Mouse (Mus musculus) embryonic facial prominence, embryonic 14.5 days (tissue): ENCODE measurements around the gene Cdip1. TPM values are rescaled to one million over a fixed set of nuclear protein-coding genes. Genes with fewer than 3 reads are reported as not detected.
"Not testable (repeated sequence)": the region's sequence is repeated elsewhere in the genome, so short reads cannot be mapped to it uniquely, and the experiment has no call there.

Experiments used
- ATAC-seq: fragments of 200-750 bp; cut with Nextera tagmentation; 2 replicates; pipeline ENCODE4 v1.8.0; 2017; ENCODE audit warnings: low read depth, moderate number of reproducible peaks, moderate TSS enrichment
- DNase-seq: peaks from one replicate; pipeline ENCODE4 v3.0.0-alpha.2; 2015; ENCODE audit warnings: low spot score
- H3K27ac ChIP-seq: fragments of 300-500 bp; sonication (generic); replicated peaks from 2 replicates; pipeline ENCODE4 v1.5.1; 2014; ENCODE audit warnings: low read depth, mild to moderate bottlenecking, low read length, moderate library complexity
- H3K27me3 ChIP-seq: fragments of 300-500 bp; sonication (generic); replicated peaks from 2 replicates; pipeline ENCODE4 v1.6.1; 2014; ENCODE audit warnings: low read length; ENCODE audit not compliant: control insufficient read depth, insufficient read depth
- H3K36me3 ChIP-seq: fragments of 300-500 bp; sonication (generic); 2 replicates; pipeline ENCODE4 v1.6.1; 2014; ENCODE audit warnings: low read length, mixed read lengths; ENCODE audit not compliant: control insufficient read depth, insufficient read depth
- H3K4me1 ChIP-seq: fragments of 300-500 bp; sonication (generic); 2 replicates; pipeline ENCODE4 v1.6.1; 2014; ENCODE audit warnings: antibody characterized with exemption, low read length; ENCODE audit not compliant: control insufficient read depth, insufficient read depth
- H3K4me2 ChIP-seq: fragments of 300-500 bp; sonication (generic); 2 replicates; pipeline ENCODE4 v1.6.1; 2014; ENCODE audit warnings: low read depth, mild to moderate bottlenecking, low read length, moderate library complexity, mixed read lengths
- H3K4me3 ChIP-seq: fragments of 300-500 bp; sonication (generic); 2 replicates; pipeline ENCODE4 v1.5.1; 2014; ENCODE audit warnings: low read depth, mild to moderate bottlenecking, low read length
- H3K9ac ChIP-seq: fragments of 300-500 bp; sonication (generic); 2 replicates; pipeline ENCODE4 v1.6.1; 2014; ENCODE audit warnings: low read depth, mild to moderate bottlenecking, low read length, moderate library complexity, mixed read lengths
- H3K9me3 ChIP-seq: fragments of 300-500 bp; sonication (generic); 2 replicates; pipeline ENCODE4 v1.6.1; 2016; ENCODE audit warnings: low read length; ENCODE audit not compliant: control insufficient read depth
- WGBS: fragments of 180-500 bp; shearing (Covaris S2); extraction: QIAGEN DNeasy Blood & Tissue Kit; methylation state at CpG from one replicate; pipeline ENCODE4 v1.1.7; 2014; 5-methylcytosine and 5-hydroxymethylcytosine counted together
- polyA plus RNA-seq: library from polyadenylated mRNA; unstranded; fragments of >200 nt; fragmentation: Nextera tagmentation; extraction: Ambion mirVana; gene quantifications from 2 replicates; pipeline ENCODE4 v1.2.1, GENCODE M21; 2014

Cdip1 gene
- polyA plus RNA-seq, 1 experiment from 2014 or later = 86.7 TPM

DNA sequence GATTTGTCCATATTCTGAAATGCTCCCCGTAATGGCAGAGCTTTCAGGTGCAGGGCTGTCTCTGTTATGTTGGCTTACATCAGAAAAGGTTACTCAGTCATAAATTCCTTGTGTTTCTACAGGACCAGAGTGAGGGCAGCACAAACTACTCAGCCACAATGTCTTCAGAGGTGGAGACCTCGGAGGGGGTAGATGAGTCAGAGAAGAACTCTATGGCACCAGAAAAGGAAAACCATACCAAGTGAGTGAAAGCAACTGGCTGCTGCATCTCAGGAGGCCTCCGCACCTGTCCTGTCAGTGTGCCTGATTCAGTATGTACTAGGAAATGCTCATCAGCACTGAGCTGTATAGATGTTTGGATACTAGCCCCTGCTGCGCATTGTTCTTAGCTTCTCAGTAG is 27.7 kb downstream of the Cdip1 start:
- Histone ChIP-seq H3K27ac (no peak overlapping the region), H3K4me1 (no peaks in the 10 kb centered on the region), H3K9ac (no peak overlapping the region), H3K36me3 (peaks cover 44% of the 10 kb centered on the region), H3K4me2 (no peak overlapping the region), H3K27me3 (no peaks in the 10 kb centered on the region), H3K4me3 (no peak overlapping the region), H3K9me3 (no peaks in the 10 kb centered on the region)
- no peak for DNase-seq
- no peak for ATAC-seq
- WGBS = 94% methylated on average over 4 of the region's 4 CpGs

GRCm38 (mm10) chr16:4756660-4757335 is 33.3 kb downstream of the Cdip1 start:
- not testable (repeated sequence) for H3K9me3 ChIP-seq, DNase-seq, H3K36me3 ChIP-seq, H3K4me1 ChIP-seq, H3K27me3 ChIP-seq
- Histone ChIP-seq H3K9ac (peak overlapping the region; percentile 58; the same call in 1 of the 2 replicates), H3K4me2 (peak overlapping the region; percentile 41), H3K27ac (peak overlapping the region; percentile 78), H3K4me3 (peak overlapping the region; percentile 44)
- ATAC-seq = peak; percentile 80
- 12% methylated on average over 18 of the region's 42 CpGs for WGBS

DNA sequence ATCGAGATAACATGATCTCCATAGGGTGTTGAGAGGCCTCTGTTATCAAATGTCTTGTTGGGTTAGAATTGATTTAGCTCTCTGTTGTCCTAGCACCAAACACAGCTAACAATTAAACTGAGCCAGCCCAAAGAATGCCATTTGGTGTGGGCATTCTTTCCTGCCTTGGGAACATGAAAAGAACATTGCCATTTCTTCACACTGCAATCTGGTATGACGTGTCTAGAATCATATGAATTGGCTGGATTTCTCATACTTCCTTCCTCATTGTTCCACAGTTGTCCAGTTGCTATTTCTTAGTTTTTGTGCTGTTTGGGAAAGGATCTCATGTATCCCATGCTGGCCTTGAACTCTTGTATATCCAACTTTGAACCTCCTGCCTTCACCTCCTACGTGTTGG is 36.0 kb downstream of the Cdip1 start:
- Histone ChIP-seq H3K9ac (no peak overlapping the region), H3K4me2 (no peak overlapping the region), H3K36me3 (peaks cover 6% of the 10 kb centered on the region; the same call in 1 of the 2 replicates), H3K27ac (no peak overlapping the region), H3K4me3 (no peak overlapping the region), H3K27me3 (no peaks in the 10 kb centered on the region), H3K4me1 (0 out of 2 replicates have a peak, but pooled peaks cover 3% of the 10 kb centered on the region), H3K9me3 (no peaks in the 10 kb centered on the region)
- ATAC-seq (no peak), DNase-seq (no peak)
- 82% methylated on average over 3 of the region's 3 CpGs for WGBS

DNA sequence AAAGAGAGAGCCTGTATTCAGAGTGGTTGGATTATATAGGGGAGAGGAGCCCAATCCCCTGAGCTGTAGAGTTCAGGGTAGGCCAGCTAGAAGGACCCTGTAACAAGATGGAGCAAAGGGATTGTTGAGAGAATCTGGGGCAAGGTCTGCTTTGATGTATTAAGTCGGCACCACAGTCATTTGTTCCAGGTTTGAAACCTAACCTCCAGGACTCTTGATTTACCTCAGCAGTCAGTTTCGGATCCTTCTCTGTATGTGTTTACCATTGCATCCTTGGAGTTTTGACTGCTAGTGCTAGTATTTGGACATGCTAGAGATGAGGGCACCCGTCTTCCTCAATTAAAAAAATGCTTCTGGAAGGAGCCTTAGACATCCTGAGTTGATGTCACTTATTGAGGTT is 37.9 kb downstream of the Cdip1 start:
- DNase-seq (no peak), ATAC-seq (no peak)
- Histone ChIP-seq H3K36me3 (peaks cover 6% of the 10 kb centered on the region; the same call in 1 of the 2 replicates), H3K4me2 (no peak overlapping the region), H3K4me1 (0 out of 2 replicates have a peak, but pooled peaks cover 3% of the 10 kb centered on the region), H3K4me3 (no peak overlapping the region), H3K9ac (no peak overlapping the region), H3K27me3 (no peaks in the 10 kb centered on the region), H3K27ac (no peak overlapping the region), H3K9me3 (no peaks in the 10 kb centered on the region)
- WGBS = 88% methylated on average over 3 of the region's 3 CpGs

DNA sequence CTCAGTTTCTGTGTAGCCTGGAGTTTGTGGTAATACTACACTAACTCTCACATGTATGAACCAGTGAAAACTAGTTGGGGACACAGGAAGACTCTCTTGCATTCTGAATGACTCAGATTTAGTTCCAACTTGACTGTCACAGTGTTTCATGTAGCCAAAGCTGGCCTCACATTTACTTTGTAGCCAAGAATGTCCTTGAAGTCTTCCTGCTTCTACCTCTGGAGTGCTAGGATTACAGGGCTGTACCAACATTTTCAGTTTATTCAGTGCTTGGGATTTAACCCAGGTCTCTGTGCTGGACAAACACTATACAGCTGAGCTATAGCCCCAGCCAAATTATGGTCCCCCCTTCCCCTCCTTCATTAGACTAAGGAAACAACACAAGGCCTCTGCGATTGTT is 47.9 kb downstream of the Cdip1 start:
- H3K4me1 ChIP-seq = no peaks in the 10 kb centered on the region
- no peak overlapping the region for H3K27ac ChIP-seq
- H3K36me3 ChIP-seq = 0 out of 2 replicates have a peak, but pooled peaks cover 7% of the 10 kb centered on the region
- H3K4me2 ChIP-seq = no peak overlapping the region
- 94% methylated on average over 1 of the region's 1 CpGs for WGBS
- no peak overlapping the region for H3K9ac ChIP-seq
- no peaks in the 10 kb centered on the region for H3K27me3 ChIP-seq
- DNase-seq = no peak
- no peaks in the 10 kb centered on the region for H3K9me3 ChIP-seq
- H3K4me3 ChIP-seq = no peak overlapping the region
- no peak for ATAC-seq

DNA sequence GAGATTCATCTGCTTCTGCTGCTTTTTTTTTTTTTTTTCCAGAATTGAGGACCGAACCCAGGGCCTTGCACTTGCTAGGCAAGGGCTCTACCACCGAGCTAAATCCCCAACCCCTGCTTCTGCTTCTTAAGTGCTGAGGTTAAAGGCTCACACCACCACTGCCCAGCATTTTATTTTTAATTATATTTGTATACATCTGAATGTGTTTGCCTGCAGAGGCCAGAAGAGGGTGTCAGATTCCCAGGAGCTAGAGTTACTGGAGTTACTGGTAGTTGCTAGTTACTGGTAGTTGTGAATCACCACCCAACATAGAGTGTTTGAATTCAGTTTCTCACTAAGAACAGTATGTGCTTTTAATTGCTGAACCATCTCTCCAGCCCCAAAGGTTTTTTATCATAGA is 50.1 kb downstream of the Cdip1 start:
- Histone ChIP-seq H3K9ac (no peak overlapping the region), H3K27ac (no peak overlapping the region), H3K9me3 (no peaks in the 10 kb centered on the region), H3K4me3 (no peak overlapping the region), H3K4me2 (no peak overlapping the region), H3K27me3 (no peaks in the 10 kb centered on the region), H3K36me3 (0 out of 2 replicates have a peak, but pooled peaks cover 12% of the 10 kb centered on the region), H3K4me1 (no peaks in the 10 kb centered on the region)
- ATAC-seq (no peak), DNase-seq (no peak)
- 83% methylated on average over 2 of the region's 2 CpGs for WGBS

- no peak overlapping the region for H3K4me2 ChIP-seq
- no peak overlapping the region for H3K27ac ChIP-seq
- H3K27me3 ChIP-seq = no peaks in the 10 kb centered on the region
- H3K4me3 ChIP-seq = no peak overlapping the region
- 0 out of 2 replicates have a peak, but pooled peaks cover 6% of the 10 kb centered on the region for H3K36me3 ChIP-seq
- ATAC-seq = no peak
- WGBS = 71% methylated on average over 2 of the region's 2 CpGs
- no peaks in the 10 kb centered on the region for H3K9me3 ChIP-seq
- no peaks in the 10 kb centered on the region for H3K4me1 ChIP-seq
- H3K9ac ChIP-seq = no peak overlapping the region
- peak; percentile 19 for DNase-seq
Observed at GRCm38 (mm10) chr16:4736262-4736661, 53.8 kb downstream of the Cdip1 start.

DNA sequence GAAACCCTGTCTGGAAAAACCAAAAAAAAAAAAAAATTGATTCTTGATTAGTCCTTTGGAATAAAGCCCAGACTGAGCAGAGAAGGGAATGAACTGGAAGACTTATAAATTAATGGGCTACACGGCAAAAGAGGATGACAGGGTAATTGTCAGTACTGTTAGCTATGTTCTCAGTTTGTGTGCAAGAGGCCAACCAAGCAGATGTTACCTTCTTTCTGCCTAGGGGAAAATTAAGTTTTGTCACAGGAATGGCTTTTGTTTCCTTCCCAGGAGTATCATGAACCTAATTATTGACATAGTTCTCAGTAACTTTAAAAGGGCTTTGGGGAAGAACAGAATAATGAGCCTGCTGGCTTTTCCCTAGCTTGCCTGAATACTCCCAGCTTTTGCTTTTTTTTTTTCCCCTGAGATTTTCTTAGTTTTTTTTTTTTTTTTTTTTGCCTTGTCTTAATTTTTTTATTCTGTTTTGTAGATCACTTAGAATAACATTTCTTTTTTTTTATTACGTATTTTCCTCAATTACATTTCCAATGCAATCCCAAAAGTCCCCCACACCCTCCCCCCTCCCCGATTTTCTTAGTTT is 59.2 kb downstream of the Cdip1 start:
- no peak overlapping the region for H3K4me3 ChIP-seq

More for the DNA sequence above, 59.2 kb downstream of the Cdip1 start:
- DNase-seq = peak; percentile 47
- Histone ChIP-seq H3K4me1 (peaks cover 3% of the 10 kb centered on the region; the same call in 1 of the 2 replicates), H3K4me2 (no peak overlapping the region), H3K9me3 (no peaks in the 10 kb centered on the region), H3K27ac (no peak overlapping the region), H3K9ac (no peak overlapping the region), H3K27me3 (no peaks in the 10 kb centered on the region), H3K36me3 (0 out of 2 replicates have a peak, but pooled peaks cover 6% of the 10 kb centered on the region)
- ATAC-seq = no peak
- WGBS = 66% methylated on average over 3 of the region's 3 CpGs
